Mouse (Mus musculus): Measurements from ENCODE around the gene Fgf15. TPM values are rescaled to one million over a fixed set of nuclear protein-coding genes. Genes with fewer than 3 reads are reported as not detected.
"Not testable (repeated sequence)": the region's sequence is repeated elsewhere in the genome, so short reads cannot be mapped to it uniquely, and the experiment has no call there.

Fgf15 gene
- total RNA-seq, 4 experiments from 2014 or later = 0.31 to 0.46 (median 0.32) TPM; not detected in 1

DNA sequence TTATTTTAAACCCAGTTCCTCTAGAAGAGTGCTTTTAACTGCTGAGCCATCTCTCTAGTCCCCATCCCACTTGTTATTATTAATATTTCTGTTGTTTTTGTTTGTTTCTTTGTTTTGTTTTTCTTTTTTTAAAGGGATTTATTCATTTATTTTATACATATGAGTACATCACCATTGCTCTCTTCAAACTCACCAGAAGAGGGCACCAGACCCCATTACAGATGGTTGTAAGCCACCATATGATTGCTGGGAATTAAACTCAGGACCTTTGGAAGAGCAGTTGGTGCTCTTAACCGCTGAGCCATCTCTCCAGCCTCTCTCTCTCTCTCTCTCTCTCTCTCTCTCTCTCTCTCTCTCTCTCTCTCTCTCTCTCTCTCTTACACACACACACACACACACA is 5.7 kb upstream of the Fgf15 start:
- DNase-seq = not testable (repeated sequence)

- DNase-seq = no peak
Observed at GRCm38 (mm10) chr7:144891863-144892262, 4.5 kb upstream of the Fgf15 start.

DNA sequence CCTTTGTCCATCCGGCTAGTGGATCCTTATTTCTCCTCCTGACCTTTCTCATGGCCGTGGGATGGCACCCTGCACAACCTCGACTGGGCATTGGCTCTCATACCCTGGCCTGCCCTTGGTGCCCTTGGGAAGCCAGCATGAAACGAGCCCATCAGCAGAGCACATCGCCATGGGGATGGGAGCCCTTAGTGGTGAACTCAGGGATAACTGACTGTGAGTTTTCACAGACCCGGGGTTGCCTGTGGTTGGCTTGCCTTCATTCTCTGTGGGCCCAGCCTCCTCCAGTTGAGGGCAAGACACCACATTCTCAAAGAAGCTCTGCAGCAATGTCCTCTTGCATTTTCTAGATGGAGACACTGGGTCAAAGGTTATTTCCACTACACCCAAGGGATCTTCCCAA is 4.0 kb upstream of the Fgf15 start:
- no peak for DNase-seq

- DNase-seq = no peak
Observed at GRCm38 (mm10) chr7:144894191-144894590, 2.1 kb upstream of the Fgf15 start.

DNA sequence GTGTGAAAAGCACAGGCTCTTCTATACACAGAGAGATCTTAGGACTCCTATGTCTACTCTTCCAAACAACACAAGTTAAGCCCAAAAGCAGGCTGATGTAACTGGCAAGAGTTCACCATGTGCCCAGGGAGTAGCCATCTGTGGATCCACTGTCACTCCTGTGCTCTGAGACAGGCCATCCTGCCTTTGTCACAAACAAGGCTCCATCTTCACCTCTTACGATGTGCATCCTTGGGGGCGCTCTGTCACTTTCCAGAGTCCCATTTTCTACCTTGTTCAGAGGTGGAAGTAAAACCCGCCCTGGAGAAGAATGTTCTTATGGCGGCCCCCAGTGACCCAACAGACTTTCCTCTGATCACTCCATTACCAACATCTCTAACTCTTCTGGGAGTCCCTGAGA is 1.6 kb upstream of the Fgf15 start:
- DNase-seq = no peak

DNA sequence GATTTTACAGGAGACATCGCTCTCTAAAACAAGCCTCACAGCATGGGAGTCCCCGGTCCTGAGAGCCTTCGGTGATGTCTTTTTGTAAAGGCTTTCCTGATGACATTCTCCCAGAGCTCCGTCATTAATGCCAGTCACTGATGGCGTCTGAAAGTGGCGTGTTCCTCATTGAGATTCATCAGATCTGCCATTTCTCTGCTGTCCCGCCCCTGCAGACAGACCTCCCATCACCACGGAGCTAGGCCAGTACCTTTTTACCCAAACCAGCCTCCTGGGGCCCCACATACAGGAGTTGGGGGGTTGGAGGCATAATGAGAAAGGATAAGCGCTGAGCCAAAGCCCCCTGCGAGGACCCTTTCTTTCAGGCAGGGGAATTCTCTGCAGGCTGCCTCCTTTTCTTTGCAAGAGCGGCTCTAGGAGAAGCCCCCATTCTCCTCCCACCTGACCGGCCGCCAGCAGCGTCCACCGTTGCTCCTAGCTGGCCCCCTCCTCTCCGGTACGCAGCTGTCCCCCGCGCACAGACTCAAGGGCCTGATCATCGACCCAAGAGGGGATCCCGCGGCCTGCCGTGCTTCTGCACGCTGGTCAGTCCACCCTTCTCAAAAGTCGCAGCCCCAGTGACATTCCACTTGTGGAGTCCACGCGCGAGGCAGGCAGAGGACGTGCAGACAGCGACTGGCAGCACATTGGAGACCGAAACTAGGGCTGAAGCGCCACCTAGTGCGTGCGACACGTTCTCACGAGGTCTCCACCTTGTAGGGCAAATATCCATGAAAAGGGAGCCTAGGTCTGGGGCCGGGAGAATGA is 823 bp upstream of the Fgf15 start:
- DNase-seq = peak; percentile 66

- no peak for DNase-seq
Observed at GRCm38 (mm10) chr7:144898506-144898905, 2.2 kb downstream of the Fgf15 start.

DNA sequence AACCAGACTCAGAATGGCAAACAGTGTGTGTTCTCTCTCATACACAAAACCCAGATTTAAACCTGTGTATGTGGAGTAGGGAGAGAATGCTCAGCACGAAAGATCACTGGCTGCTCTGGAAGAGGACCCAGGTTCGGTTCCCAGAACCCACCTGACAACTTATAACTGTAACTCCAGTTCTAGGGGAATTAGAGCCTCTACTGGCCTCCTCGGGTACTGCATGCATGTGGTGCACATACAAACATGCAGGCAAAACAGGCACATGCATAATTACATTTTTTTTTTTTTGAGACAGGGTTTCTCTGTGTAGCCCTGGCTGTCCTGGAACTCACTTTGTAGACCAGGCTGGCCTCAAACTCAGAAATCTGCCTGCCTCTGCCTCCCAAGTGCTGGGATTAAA is 9.2 kb downstream of the Fgf15 start:
- not testable (repeated sequence) for DNase-seq

GRCm38 (mm10) chr7:144906708-144907397 is 10.5 kb downstream of the Fgf15 start:
- DNase-seq = no peak

- DNase-seq = no peak
Observed at GRCm38 (mm10) chr7:144907793-144908192, 11.5 kb downstream of the Fgf15 start.

GRCm38 (mm10) chr7:144908705-144909104 is 12.4 kb downstream of the Fgf15 start:
- no peak for DNase-seq

GRCm38 (mm10) chr7:144911121-144911520 is 14.8 kb downstream of the Fgf15 start:
- DNase-seq = no peak

DNA sequence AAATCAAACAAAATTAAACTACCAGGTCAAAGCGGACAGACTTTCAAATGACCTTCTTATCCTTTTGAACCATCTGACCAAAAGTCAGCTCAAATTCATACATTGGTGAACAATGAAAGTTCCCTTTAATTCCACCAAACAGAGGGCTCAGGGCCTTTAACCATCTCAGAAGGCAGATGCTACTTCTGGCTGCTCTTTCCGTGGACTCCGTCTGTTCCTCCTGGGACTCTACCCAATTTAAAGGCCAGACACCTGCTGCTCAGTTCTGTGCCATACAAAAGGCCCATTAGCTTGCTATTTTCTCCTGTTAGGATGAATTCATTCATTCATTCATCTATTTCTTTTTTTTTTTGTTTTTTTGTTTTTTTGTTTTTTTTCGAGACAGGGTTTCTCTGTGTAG is 16.6 kb downstream of the Fgf15 start:
- DNase-seq = no peak

GRCm38 (mm10) chr7:144914296-144914947 is 18.1 kb downstream of the Fgf15 start:
- DNase-seq = no peak

GRCm38 (mm10) chr7:144914948-144915750 is 18.8 kb downstream of the Fgf15 start, which contains the start of gene LTO1:
Gene LTO1 (plus strand): TSS chr7:144915100.
- peak; percentile 85 for DNase-seq

DNA sequence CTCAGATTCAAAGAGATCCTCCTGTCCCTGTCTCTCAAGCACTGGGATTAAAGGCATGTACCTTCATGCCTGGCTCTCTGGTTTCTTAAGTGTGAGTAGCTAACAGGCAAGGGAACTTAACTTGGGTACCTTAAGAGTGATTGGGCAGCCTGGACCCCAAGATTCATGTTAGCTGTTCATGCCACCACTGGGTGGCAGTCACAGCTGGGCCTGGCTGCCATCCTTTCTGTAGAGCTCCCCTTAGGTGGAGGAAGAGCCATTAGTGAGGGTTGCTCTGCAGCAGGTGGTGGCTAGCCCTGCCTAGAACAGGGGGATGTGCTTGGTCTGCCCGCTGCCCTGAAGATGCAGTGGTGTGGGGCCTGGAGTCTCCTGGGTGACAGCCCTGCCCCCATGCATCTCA is 22.5 kb downstream of the Fgf15 start:
- DNase-seq = no peak

- DNase-seq = no peak
Observed at GRCm38 (mm10) chr7:144927591-144927990, 31.3 kb downstream of the Fgf15 start.

DNA sequence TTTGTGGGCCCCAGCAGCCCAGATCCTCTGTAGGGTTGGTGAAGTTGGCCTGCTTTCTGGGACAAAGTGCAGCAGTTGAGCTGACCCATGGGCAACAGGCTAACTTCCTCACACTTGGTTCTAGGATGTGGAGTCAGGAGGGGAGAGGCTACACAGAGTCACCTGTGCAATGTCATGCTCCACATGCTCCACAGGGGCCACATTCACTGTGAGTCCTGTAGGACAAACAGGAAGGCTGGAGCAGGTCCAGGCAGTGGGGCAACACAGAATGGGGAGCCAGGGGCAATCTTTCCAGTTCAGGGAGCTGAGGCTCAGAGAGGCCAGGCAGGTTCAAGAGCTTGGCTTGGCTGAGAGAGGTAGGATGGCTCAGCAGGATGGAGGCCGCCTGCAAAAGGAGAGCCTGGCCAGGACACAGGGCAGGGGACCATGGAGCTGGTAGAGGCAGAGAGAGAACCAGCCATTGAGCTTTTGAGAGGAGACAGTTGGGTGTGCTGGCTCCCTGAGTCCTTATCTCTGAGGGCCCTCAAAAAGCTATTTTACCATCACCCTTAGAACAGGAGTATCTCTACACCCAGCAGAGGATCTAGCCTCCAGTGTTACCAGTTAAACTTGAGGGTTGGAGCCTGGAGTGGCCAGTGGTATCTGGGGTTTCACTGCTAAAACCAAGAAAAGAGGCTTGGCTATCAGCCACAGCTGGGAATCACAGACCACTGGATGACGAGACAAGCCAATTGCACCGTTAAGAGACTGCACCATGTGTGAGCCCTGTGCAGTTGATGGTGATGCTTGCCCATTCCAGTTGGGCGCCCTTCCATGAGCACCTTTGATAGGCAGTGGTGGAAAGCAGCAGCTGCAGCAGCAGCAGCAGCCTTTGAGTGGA is 31.9 kb downstream of the Fgf15 start:
- DNase-seq = no peak

DNA sequence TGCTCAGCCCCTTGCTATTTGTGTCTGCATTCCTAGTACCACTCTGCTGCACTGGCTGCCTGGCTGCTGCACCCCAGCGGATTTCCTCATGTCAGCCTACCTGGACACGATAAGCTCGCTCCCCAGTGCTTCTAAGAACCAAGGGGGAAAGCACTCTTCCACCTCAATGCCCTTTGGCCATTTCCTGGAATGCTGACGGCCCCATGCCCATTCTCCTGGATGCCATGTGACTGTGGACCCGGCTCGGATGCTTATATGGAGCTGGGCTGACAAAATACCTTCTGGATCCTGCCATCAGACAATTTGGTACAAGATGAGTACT is 32.5 kb downstream of the Fgf15 start:
- DNase-seq = no peak

- DNase-seq = no peak
Observed at GRCm38 (mm10) chr7:144929506-144929905, 33.2 kb downstream of the Fgf15 start.

- DNase-seq = no peak
Observed at GRCm38 (mm10) chr7:144929931-144930330, 33.6 kb downstream of the Fgf15 start.

GRCm38 (mm10) chr7:144931778-144932177 is 35.4 kb downstream of the Fgf15 start:
- DNase-seq = no peak

All from adrenal gland, adult 8-10 months (tissue).